Mouse (Mus musculus): ENCODE measurements around the gene Dgkz. TPM values are rescaled to one million over a fixed set of nuclear protein-coding genes. Genes with fewer than 3 reads are reported as not detected.

Dgkz gene
- polyA plus RNA-seq, 2 experiments from 2014 or later: 98.3 to 132 TPM

- no peak for ATAC-seq
Observed at GRCm38 (mm10) chr2:91916346-91916977, 59.2 kb downstream of the Dgkz start.

GRCm38 (mm10) chr2:91913328-91914110, 62.1 kb downstream of the Dgkz start:
- ATAC-seq: no peak

- no peak for ATAC-seq
Observed at GRCm38 (mm10) chr2:91912616-91913015, 63.0 kb downstream of the Dgkz start.

- no peak for ATAC-seq
Observed at GRCm38 (mm10) chr2:91906141-91906540, 69.5 kb downstream of the Dgkz start.

DNA sequence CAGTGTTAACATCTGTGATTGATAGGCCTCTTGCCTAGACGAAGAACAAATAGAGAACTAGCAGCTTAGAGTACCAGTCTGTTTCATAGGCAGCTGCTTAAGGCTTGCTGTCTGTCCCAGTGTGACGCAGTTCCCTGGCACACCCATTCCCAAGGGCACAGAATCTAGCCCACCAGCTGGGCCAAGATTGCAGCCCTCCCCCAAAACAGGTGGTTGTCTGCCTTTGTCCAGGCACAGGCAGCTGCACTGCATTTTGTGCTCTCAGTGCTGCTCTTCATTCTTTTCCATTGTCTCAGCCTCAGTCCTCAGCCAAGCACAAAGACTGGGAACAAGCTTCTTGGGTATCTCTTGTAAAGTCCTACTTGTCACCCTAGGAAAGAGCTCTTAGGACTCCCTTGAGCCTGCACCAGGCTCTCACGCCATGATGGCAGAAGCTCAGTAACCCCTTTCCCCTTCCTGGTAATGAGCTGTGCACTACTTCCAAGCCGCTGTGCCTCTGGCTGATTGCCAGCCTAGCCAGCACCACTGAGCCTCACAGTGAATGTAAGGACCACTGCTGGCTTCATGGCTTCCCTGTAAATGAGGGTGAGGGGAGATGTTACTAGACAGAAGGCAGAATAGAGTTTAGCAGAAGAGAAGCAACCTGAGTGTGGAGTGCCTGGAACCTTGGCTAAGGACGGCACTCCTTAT, 70.9 kb downstream of the Dgkz start:
- no peak for ATAC-seq

DNA sequence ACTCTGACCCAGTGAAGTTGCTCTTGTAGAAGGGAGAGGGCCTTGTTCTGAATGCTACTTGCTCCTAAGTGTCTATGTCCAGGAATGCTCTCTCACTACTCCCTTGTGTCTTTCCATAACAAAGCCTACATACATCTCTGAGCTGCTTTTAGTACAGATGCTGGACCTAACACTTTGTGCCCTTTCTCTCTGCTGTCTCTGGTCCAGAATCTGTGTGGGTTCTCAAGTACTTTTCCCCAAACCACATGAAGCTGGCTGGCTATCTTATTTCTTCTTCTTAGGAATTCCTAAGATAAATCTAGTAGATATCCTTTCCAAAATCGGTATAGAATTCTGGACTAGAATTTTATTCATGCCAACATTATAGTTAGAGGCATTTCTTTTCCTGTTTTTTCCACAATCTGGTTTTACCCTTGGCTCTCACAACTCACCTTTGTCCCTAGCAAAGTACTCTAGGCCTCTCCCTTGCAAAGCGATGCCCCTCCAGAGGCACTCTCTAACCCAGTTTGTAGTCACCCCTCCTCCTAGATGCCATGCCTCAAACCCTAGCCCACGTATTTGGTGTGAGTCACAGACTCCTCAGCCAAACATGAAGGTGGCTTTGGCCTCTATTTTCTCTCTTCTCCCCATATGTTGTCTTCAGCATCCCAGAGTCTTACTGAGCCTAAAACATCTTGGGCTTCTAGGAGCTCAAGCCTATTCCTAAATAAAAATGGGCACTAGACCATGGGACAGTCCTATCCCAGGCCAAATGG, 72.3 kb downstream of the Dgkz start:
- ATAC-seq: no peak

- no peak for ATAC-seq
Observed at GRCm38 (mm10) chr2:91902336-91902735, 73.3 kb downstream of the Dgkz start.

GRCm38 (mm10) chr2:91900431-91900830, 75.2 kb downstream of the Dgkz start:
- no peak for ATAC-seq

GRCm38 (mm10) chr2:91899141-91899540, 76.5 kb downstream of the Dgkz start:
- ATAC-seq: no peak

GRCm38 (mm10) chr2:91897968-91898367, 77.7 kb downstream of the Dgkz start:
- ATAC-seq: no peak

- no peak for ATAC-seq
Observed at GRCm38 (mm10) chr2:91895401-91895800, 80.3 kb downstream of the Dgkz start.

GRCm38 (mm10) chr2:91894716-91895115, 80.9 kb downstream of the Dgkz start:
- no peak for ATAC-seq

- ATAC-seq: no peak
Observed at GRCm38 (mm10) chr2:91884616-91885015, 91.0 kb downstream of the Dgkz start.

GRCm38 (mm10) chr2:91883961-91884360, 91.7 kb downstream of the Dgkz start:
- ATAC-seq: no peak

Other genes with a start within 250 kb of the Dgkz start
- 10 to 100 TPM; 22.4 to 29.1 TPM for gene Ambra1, start 245.7 kb downstream of the Dgkz start, polyA plus RNA-seq (2017; shearing (Covaris generic))
- 1 to 10 TPM in 1 of 2 experiments, under 1 TPM in 1; 0.54 to 1.2 TPM for gene Chrm4, start 48.6 kb downstream of the Dgkz start, polyA plus RNA-seq (2017; shearing (Covaris generic))
- 1 to 10 TPM; 1.2 to 2.0 TPM for gene Mdk, start 43.6 kb downstream of the Dgkz start, polyA plus RNA-seq (2017; shearing (Covaris generic))
- 1 to 10 TPM; 1.6 to 2.4 TPM for gene Gm9821, start 30.2 kb downstream of the Dgkz start, polyA plus RNA-seq (2017; shearing (Covaris generic))
- 1 to 10 TPM in 1 of 2 experiments, under 1 TPM in 1; 0.59 to 1.1 TPM for gene Creb3l1, start 48.6 kb upstream of the Dgkz start, polyA plus RNA-seq (2017; shearing (Covaris generic))
- 10 to 100 TPM; 48.6 to 56.9 TPM for gene Phf21a, start 117.3 kb upstream of the Dgkz start, polyA plus RNA-seq (2017; shearing (Covaris generic))